In genomic region chr2:156123731-156124130, GRCm38 (mm10) we compare ENCODE assay signal across 22 mouse cellular contexts. TPM values are rescaled to one million over a fixed set of nuclear protein-coding genes. Genes with fewer than 3 reads are reported as not detected.
DNase-seq lines count a peak whose midpoint lies in the region; ATAC-seq and TF ChIP-seq lines count a peak whose summit lies in the region.
"Had no signal": no experiment of that assay in that cellular context is flagged by ENCODE, and none has a peak within 500 bp of the region (broad histone marks: within the 10 kb centered on the region; RNA-seq: fewer than 3 reads in every experiment).

No protein-coding gene starts in this region.

- no peak overlapping the region for H3K9ac ChIP-seq in kidney, embryonic 14.5 days (ENCODE audit: low read depth, low read length)
- H3K9ac ChIP-seq: forebrain, postnatal 0 days; hindbrain, embryonic 12.5 days; hindbrain, embryonic 15.5 days had no signal

- peaks cover 24% of the 10 kb centered on the region for H3K36me3 ChIP-seq in kidney, embryonic 14.5 days (ENCODE audit: control insufficient read depth, insufficient read depth, low read length)
- H3K36me3 ChIP-seq: hindbrain, embryonic 15.5 days had no signal

- TF ChIP-seq POLR2A in olfactory bulb, adult 2 months (IDR thresholded peaks at IDR 0.05; ENCODE audit: insufficient read depth, low read depth, low read length), result no peak

- TF ChIP-seq CTCF in olfactory bulb, adult 2 months (IDR thresholded peaks at IDR 0.05; ENCODE audit: insufficient read depth, low read depth, low read length), result no peak

- H3K9me3 ChIP-seq in kidney, embryonic 14.5 days (ENCODE audit: control insufficient read depth, low read length), result no peaks in the 10 kb centered on the region
- H3K9me3 ChIP-seq: G1E; hindbrain, embryonic 12.5 days; hindbrain, embryonic 15.5 days had no signal

- H3K27me3 ChIP-seq in kidney, embryonic 14.5 days (ENCODE audit: control insufficient read depth, insufficient read depth, low read length), result no peaks in the 10 kb centered on the region
- H3K27me3 ChIP-seq: CH12.LX; hindbrain, embryonic 12.5 days; hindbrain, embryonic 15.5 days; Patski had no signal

- ATAC-seq in kidney, embryonic 14.5 days (ENCODE audit: low FRiP score, low TSS enrichment), result no peak
- no peak for ATAC-seq in erythroid progenitor cell, adult 5-6 weeks (replicated peaks; ENCODE audit: low FRiP score, poor library complexity, severe bottlenecking)
- ATAC-seq: forebrain, embryonic 14.5 days; forebrain, postnatal 0 days; Patski had no signal

- DNase-seq in kidney, adult 11 months, result peak; percentile 26
- no peak for DNase-seq in kidney, postnatal 25 days
- peak; percentile 71 for DNase-seq in kidney, adult 9 months
- DNase-seq: adrenal gland, postnatal 10 days; adrenal gland, postnatal 36 days; B cell, adult 2 months; cerebellum, adult 18-20 months; cerebellum, adult 9-10 months; cerebellum, postnatal 14 days; forebrain, postnatal 0 days; gastrocnemius, adult 2 months; gastrocnemius, postnatal 14 days had no signal

- H3K27ac ChIP-seq in kidney, embryonic 14.5 days (ENCODE audit: low read depth, low read length), result no peak overlapping the region
- H3K27ac ChIP-seq in olfactory bulb, adult 2 months (ENCODE audit: insufficient read depth, low read depth, low read length), result peak overlapping the region; percentile 59
- H3K27ac ChIP-seq: gastrocnemius, adult 2 months; hindbrain, embryonic 12.5 days; hindbrain, embryonic 15.5 days had no signal

- 94% methylated on average over 5 of the region's 5 CpGs for WGBS in kidney, embryonic 14.5 days
- 92% methylated on average over 5 of the region's 5 CpGs for WGBS in olfactory bulb, adult 2 months

- H3K4me2 ChIP-seq in kidney, embryonic 14.5 days (replicated peaks; ENCODE audit: low read depth, low read length), result no peak overlapping the region
- H3K4me2 ChIP-seq: heart, embryonic 11.5 days; hindbrain, embryonic 12.5 days; hindbrain, embryonic 15.5 days had no signal

- no peaks in the 10 kb centered on the region for H3K4me1 ChIP-seq in kidney, embryonic 14.5 days (ENCODE audit: control insufficient read depth, insufficient read depth, low read length)
- H3K4me1 ChIP-seq in olfactory bulb, adult 2 months (ENCODE audit: control insufficient read depth, insufficient read depth, low read length), result no peaks in the 10 kb centered on the region; the same call in 1 of the 2 replicates
- H3K4me1 ChIP-seq: hindbrain, embryonic 12.5 days; hindbrain, embryonic 15.5 days had no signal

- no peak overlapping the region for H3K4me3 ChIP-seq in kidney, embryonic 14.5 days (ENCODE audit: low read length)
- H3K4me3 ChIP-seq in olfactory bulb, adult 2 months (ENCODE audit: insufficient read depth, low read depth, low read length), result no peak overlapping the region
- H3K4me3 ChIP-seq: gastrocnemius, adult 2 months; hindbrain, embryonic 12.5 days; hindbrain, embryonic 15.5 days had no signal

RNA-seq across cellular contexts. Expression of gene Gm28036, which starts 3.2 kb away (rescaled TPM):
- 3.4 and 13.2 TPM in 2 replicates for polyA plus RNA-seq in kidney, embryonic 14.5 days (2014; fragmentation: Nextera tagmentation; extraction: Ambion mirVana)
- polyA plus RNA-seq in olfactory bulb, adult 2 months (2012; ENCODE audit: insufficient read depth, insufficient read length, low replicate concordance, missing spikeins), result not detected in 2 replicates
- total RNA-seq in erythroid progenitor cell, adult 5-6 weeks (2015; ENCODE audit: low replicate concordance), result 2.5 TPM in 1 of 2 replicates, not detected in the other
- 11.3 and 23.7 TPM in 2 replicates for total RNA-seq in erythroid progenitor cell, adult 5-6 weeks (2017; ENCODE audit: low replicate concordance)

RNA-seq across cellular contexts. Expression of gene Rbm12, which starts 12.0 kb away (rescaled TPM):
- polyA plus RNA-seq in kidney, embryonic 14.5 days (2014; fragmentation: Nextera tagmentation; extraction: Ambion mirVana), result 15.5 and 37.2 TPM in 2 replicates
- polyA plus RNA-seq in olfactory bulb, adult 2 months (2012; ENCODE audit: insufficient read depth, insufficient read length, low replicate concordance, missing spikeins), result 391 TPM in 1 of 2 replicates, not detected in the other
- total RNA-seq in erythroid progenitor cell, adult 5-6 weeks (2015; ENCODE audit: low replicate concordance), result 39.4 and 47.6 TPM in 2 replicates
- 12.3 and 18.4 TPM in 2 replicates for total RNA-seq in erythroid progenitor cell, adult 5-6 weeks (2017; ENCODE audit: low replicate concordance)

RNA-seq across cellular contexts. Expression of gene Cpne1, which starts 12.0 kb away (rescaled TPM):
- 39.6 and 57.5 TPM in 2 replicates for polyA plus RNA-seq in kidney, embryonic 14.5 days (2014; fragmentation: Nextera tagmentation; extraction: Ambion mirVana)
- polyA plus RNA-seq in olfactory bulb, adult 2 months (2012; ENCODE audit: insufficient read depth, insufficient read length, low replicate concordance, missing spikeins), result not detected in 2 replicates
- total RNA-seq in erythroid progenitor cell, adult 5-6 weeks (2015; ENCODE audit: low replicate concordance), result 46.5 and 58.7 TPM in 2 replicates
- total RNA-seq in erythroid progenitor cell, adult 5-6 weeks (2017; ENCODE audit: low replicate concordance), result 14.9 and 26.0 TPM in 2 replicates

RNA-seq across cellular contexts. Expression of gene Romo1, which starts 20.1 kb away (rescaled TPM):
- polyA plus RNA-seq in kidney, embryonic 14.5 days (2014; fragmentation: Nextera tagmentation; extraction: Ambion mirVana), result 417 and 550 TPM in 2 replicates
- polyA plus RNA-seq in olfactory bulb, adult 2 months (2012; ENCODE audit: insufficient read depth, insufficient read length, low replicate concordance, missing spikeins), result not detected in 2 replicates
- total RNA-seq in erythroid progenitor cell, adult 5-6 weeks (2015; ENCODE audit: low replicate concordance), result 26.8 and 43.6 TPM in 2 replicates
- total RNA-seq in erythroid progenitor cell, adult 5-6 weeks (2017; ENCODE audit: low replicate concordance), result 4.2 and 16.4 TPM in 2 replicates

RNA-seq across cellular contexts. Expression of gene Nfs1, which starts 20.3 kb away (rescaled TPM):
- polyA plus RNA-seq in kidney, embryonic 14.5 days (2014; fragmentation: Nextera tagmentation; extraction: Ambion mirVana), result 40.8 and 44.6 TPM in 2 replicates
- polyA plus RNA-seq in olfactory bulb, adult 2 months (2012; ENCODE audit: insufficient read depth, insufficient read length, low replicate concordance, missing spikeins), result not detected in 2 replicates
- total RNA-seq in erythroid progenitor cell, adult 5-6 weeks (2015; ENCODE audit: low replicate concordance), result 56.6 and 86.8 TPM in 2 replicates
- total RNA-seq in erythroid progenitor cell, adult 5-6 weeks (2017; ENCODE audit: low replicate concordance), result 20.4 and 21.9 TPM in 2 replicates

Comparison
In these comparisons a context has a peak if more than half of its experiments do, and no peak if none do; other contexts are left out.
1. DNase-seq: peak in kidney, adult 11 months (single experiment) and kidney, adult 9 months (single experiment); none in kidney, postnatal 25 days (0 of 2).